Mouse (Mus musculus) forebrain, embryonic 11.5 days (tissue): ENCODE data around the gene Zfp609. TPM values are rescaled to one million over a fixed set of nuclear protein-coding genes. Genes with fewer than 3 reads are reported as not detected.

Experiments
- ATAC-seq: fragments of 200-750 bp; cut with Nextera tagmentation; replicated peaks from 2 replicates; pipeline ENCODE4 v1.8.0; 2017; ENCODE audit warnings: moderate TSS enrichment; ENCODE audit not compliant: low FRiP score
- DNase-seq: peaks from one replicate; pipeline ENCODE4 v3.0.0-alpha.2; 2017; ENCODE audit warnings: low spot score
- H3K27ac ChIP-seq: fragments of 300-500 bp; sonication (generic); 2 replicates; pipeline ENCODE4 v1.5.1; 2014; ENCODE audit warnings: low read depth, low read length
- H3K27me3 ChIP-seq: fragments of 300-500 bp; sonication (generic); 2 replicates; pipeline ENCODE4 v1.6.1; 2014; ENCODE audit warnings: mild to moderate bottlenecking, low read length, mixed read lengths; ENCODE audit not compliant: control insufficient read depth, insufficient read depth
- H3K36me3 ChIP-seq: fragments of 300-500 bp; sonication (generic); 2 replicates; pipeline ENCODE4 v1.6.1; 2014; ENCODE audit warnings: mild to moderate bottlenecking, low read length, moderate library complexity, mixed read lengths; ENCODE audit not compliant: control insufficient read depth, insufficient read depth
- H3K4me1 ChIP-seq: fragments of 300-500 bp; sonication (generic); replicated peaks from 2 replicates; pipeline ENCODE4 v1.6.1; 2014; ENCODE audit warnings: low read length, mixed read lengths; ENCODE audit not compliant: control insufficient read depth, insufficient read depth
- H3K4me2 ChIP-seq: fragments of 300-500 bp; sonication (generic); 2 replicates; pipeline ENCODE4 v1.6.1; 2014; ENCODE audit warnings: low read depth, mild to moderate bottlenecking, low read length, moderate library complexity, mixed read lengths; ENCODE audit not compliant: severe bottlenecking
- H3K4me3 ChIP-seq: fragments of 300-500 bp; sonication (generic); 2 replicates; pipeline ENCODE4 v1.5.1; 2014; ENCODE audit warnings: low read depth, low read length
- H3K9ac ChIP-seq: fragments of 300-500 bp; sonication (generic); 2 replicates; pipeline ENCODE4 v1.6.1; 2014; ENCODE audit warnings: low read length
- H3K9me3 ChIP-seq: fragments of 300-500 bp; sonication (generic); 2 replicates; pipeline ENCODE4 v1.6.1; 2016; ENCODE audit warnings: low read length, mixed read lengths; ENCODE audit not compliant: control insufficient read depth
- WGBS: fragments of 180-500 bp; shearing (Covaris S2); extraction: QIAGEN DNeasy Blood & Tissue Kit; methylation state at CpG from one replicate; pipeline ENCODE4 v1.1.7; 2014; 5-methylcytosine and 5-hydroxymethylcytosine counted together
- polyA plus RNA-seq: library from polyadenylated mRNA; unstranded; fragments of >200 nt; fragmentation: Nextera tagmentation; extraction: Ambion mirVana; gene quantifications from 2 replicates; pipeline ENCODE4 v1.2.1, GENCODE M21; 2014

Gene Zfp609
- polyA plus RNA-seq, 1 experiment from 2014 or later = 12.9 TPM

GRCm38 (mm10) chr9:65807251-65807650 is 20.1 kb downstream of the Zfp609 start:
- no peaks in the 10 kb centered on the region; the same call in 1 of the 2 replicates for H3K4me1 ChIP-seq
- DNase-seq (no peak), ATAC-seq (no peak)
- H3K36me3 ChIP-seq = no peaks in the 10 kb centered on the region
- no peak overlapping the region for H3K9ac ChIP-seq
- WGBS = 69% methylated on average over 5 of the region's 5 CpGs
- H3K27me3 ChIP-seq = no peaks in the 10 kb centered on the region
- H3K9me3 ChIP-seq = no peaks in the 10 kb centered on the region
- H3K4me3 ChIP-seq = no peak overlapping the region
- H3K4me2 ChIP-seq = no peak overlapping the region
- H3K27ac ChIP-seq = no peak overlapping the region

DNA sequence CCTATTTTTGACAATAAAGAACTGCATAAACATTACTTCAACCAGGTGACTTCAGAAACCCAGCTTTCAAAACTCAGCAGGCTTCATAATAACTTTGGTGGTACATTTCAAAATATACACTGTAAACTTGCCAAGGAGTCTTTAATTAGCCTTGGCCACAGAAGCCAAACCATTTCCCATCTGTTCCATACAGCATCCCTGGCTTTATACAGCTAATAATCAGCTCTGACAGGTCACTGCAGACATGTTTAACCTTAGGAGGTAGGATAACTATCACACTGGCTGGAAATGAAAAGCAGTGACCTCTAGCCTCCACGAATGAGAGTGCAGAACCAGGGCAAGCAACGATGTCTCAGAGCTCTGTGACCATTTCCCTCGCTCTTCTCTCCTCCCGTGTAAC is 27.6 kb downstream of the Zfp609 start:
- no peak overlapping the region for H3K27ac ChIP-seq
- H3K36me3 ChIP-seq = no peaks in the 10 kb centered on the region; the same call in 1 of the 2 replicates
- ATAC-seq (no peak), DNase-seq (no peak)
- H3K4me2 ChIP-seq = no peak overlapping the region
- H3K27me3 ChIP-seq = no peaks in the 10 kb centered on the region
- no peaks in the 10 kb centered on the region for H3K9me3 ChIP-seq
- no peaks in the 10 kb centered on the region; the same call in 1 of the 2 replicates for H3K4me1 ChIP-seq
- 87% methylated on average over 4 of the region's 4 CpGs for WGBS
- no peak overlapping the region for H3K9ac ChIP-seq
- no peak overlapping the region for H3K4me3 ChIP-seq

GRCm38 (mm10) chr9:65795651-65796050 is 31.7 kb downstream of the Zfp609 start:
- no peak for DNase-seq

DNA sequence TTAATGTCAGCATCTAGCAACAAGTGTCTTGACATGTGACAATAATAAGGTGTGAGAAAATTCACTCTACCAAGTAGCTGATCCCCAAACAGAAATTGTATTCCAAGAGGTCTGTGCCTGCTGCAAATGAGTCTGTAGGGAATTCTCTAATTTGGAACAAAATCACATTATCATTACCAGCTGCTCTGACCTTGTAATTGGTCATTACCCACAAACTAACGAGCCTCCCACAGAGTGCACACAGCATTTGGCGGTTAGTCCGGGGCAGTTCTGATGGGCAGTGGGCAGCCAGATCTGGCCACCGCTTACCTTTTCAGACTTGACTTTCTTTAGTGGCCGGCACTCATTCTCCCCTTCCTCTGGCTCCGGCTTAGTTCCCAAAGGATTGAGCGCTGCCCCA is 33.1 kb downstream of the Zfp609 start:
- no peaks in the 10 kb centered on the region for H3K4me1 ChIP-seq
- H3K4me2 ChIP-seq = no peak overlapping the region
- no peaks in the 10 kb centered on the region for H3K27me3 ChIP-seq
- no peak overlapping the region for H3K4me3 ChIP-seq
- no peak overlapping the region for H3K9ac ChIP-seq
- H3K9me3 ChIP-seq = no peaks in the 10 kb centered on the region
- 55% methylated on average over 7 of the region's 7 CpGs for WGBS
- ATAC-seq = no peak
- H3K36me3 ChIP-seq = no peaks in the 10 kb centered on the region; the same call in 1 of the 2 replicates
- no peak overlapping the region for H3K27ac ChIP-seq
- no peak for DNase-seq

More at GRCm38 (mm10) chr9:65795651-65796050, 31.7 kb downstream of the Zfp609 start:
- no peak overlapping the region for H3K4me3 ChIP-seq
- no peaks in the 10 kb centered on the region for H3K9me3 ChIP-seq
- no peak for ATAC-seq
- no peak overlapping the region for H3K4me2 ChIP-seq
- H3K27me3 ChIP-seq = no peaks in the 10 kb centered on the region
- no peaks in the 10 kb centered on the region for H3K4me1 ChIP-seq
- H3K27ac ChIP-seq = no peak overlapping the region
- 91% methylated on average over 2 of the region's 2 CpGs for whole genome bisulfite sequencing
- H3K9ac ChIP-seq = no peak overlapping the region
- H3K36me3 ChIP-seq = no peaks in the 10 kb centered on the region; the same call in 1 of the 2 replicates

- Histone ChIP-seq H3K4me1 (no peaks in the 10 kb centered on the region), H3K27me3 (no peaks in the 10 kb centered on the region), H3K27ac (no peak overlapping the region), H3K9me3 (no peaks in the 10 kb centered on the region), H3K4me2 (no peak overlapping the region), H3K4me3 (no peak overlapping the region), H3K36me3 (no peaks in the 10 kb centered on the region; the same call in 1 of the 2 replicates), H3K9ac (no peak overlapping the region)
- DNase-seq = no peak
- ATAC-seq = no peak
- WGBS = 91% methylated on average over 3 of the region's 3 CpGs
These were observed 33.9 kb downstream of the Zfp609 start for GRCm38 (mm10) chr9:65793506-65793905.

DNA sequence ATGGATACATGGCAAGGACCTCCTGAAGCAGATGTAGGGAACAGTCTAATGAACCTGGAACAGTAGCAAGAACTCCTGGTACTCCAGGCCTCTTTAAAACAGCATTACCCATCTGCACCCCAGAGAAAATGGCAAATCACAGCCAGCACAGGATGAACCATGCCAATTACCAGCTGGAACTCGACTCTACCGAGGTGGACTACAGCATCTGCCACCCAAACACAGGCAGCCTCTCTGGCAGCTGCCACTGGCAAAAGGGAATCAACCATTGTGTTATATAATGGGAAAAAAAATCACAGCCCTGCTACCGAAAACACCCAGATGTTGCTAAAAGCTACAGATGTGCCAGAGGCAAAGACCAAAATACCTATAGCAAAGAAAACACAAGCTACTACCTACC is 34.3 kb downstream of the Zfp609 start:
- Histone ChIP-seq H3K27ac (no peak overlapping the region), H3K4me2 (no peak overlapping the region), H3K9ac (no peak overlapping the region), H3K4me3 (no peak overlapping the region), H3K36me3 (no peaks in the 10 kb centered on the region; the same call in 1 of the 2 replicates), H3K9me3 (no peaks in the 10 kb centered on the region), H3K27me3 (no peaks in the 10 kb centered on the region), H3K4me1 (no peaks in the 10 kb centered on the region)
- 84% methylated on average over 3 of the region's 3 CpGs for WGBS
- no peak for DNase-seq
- no peak for ATAC-seq

- H3K9ac ChIP-seq = no peak overlapping the region
- ATAC-seq (no peak), DNase-seq (no peak)
- no peaks in the 10 kb centered on the region for H3K9me3 ChIP-seq
- H3K4me1 ChIP-seq = peaks cover 3% of the 10 kb centered on the region; the same call in 1 of the 2 replicates
- H3K4me2 ChIP-seq = no peak overlapping the region
- H3K4me3 ChIP-seq = no peak overlapping the region
- no peaks in the 10 kb centered on the region; the same call in 1 of the 2 replicates for H3K36me3 ChIP-seq
- no peaks in the 10 kb centered on the region for H3K27me3 ChIP-seq
- H3K27ac ChIP-seq = no peak overlapping the region
These were observed 35.5 kb downstream of the Zfp609 start for GRCm38 (mm10) chr9:65791846-65792245.

- DNase-seq (no peak), ATAC-seq (no peak)
- Histone ChIP-seq H3K36me3 (no peaks in the 10 kb centered on the region; the same call in 1 of the 2 replicates), H3K4me3 (no peak overlapping the region), H3K27me3 (no peaks in the 10 kb centered on the region), H3K27ac (no peak overlapping the region), H3K4me2 (no peak overlapping the region), H3K9me3 (no peaks in the 10 kb centered on the region), H3K9ac (no peak overlapping the region), H3K4me1 (peaks cover 3% of the 10 kb centered on the region; the same call in 1 of the 2 replicates)
- WGBS = 97% methylated on average over 4 of the region's 4 CpGs
These were observed 36.3 kb downstream of the Zfp609 start for GRCm38 (mm10) chr9:65791106-65791505.

DNA sequence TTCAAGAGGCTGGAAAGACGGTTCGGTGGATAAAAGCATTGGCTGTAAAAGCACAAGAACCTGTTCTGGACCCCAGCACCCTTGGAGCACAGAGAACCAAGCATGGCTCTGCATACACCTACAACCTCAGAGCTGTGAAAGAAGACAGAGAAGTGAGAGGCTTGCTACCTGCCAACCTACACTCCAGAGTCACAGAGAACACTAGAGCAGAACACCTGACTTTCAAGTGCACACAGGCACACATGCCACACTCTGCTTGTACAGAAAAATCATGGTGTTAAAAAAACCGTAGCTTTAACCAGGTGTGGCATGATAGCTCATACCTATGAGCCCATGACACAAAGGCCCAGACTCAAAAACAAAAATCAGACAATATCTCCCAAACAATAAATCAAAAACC is 37.6 kb downstream of the Zfp609 start:
- ATAC-seq (no peak), DNase-seq (no peak)
- no peaks in the 10 kb centered on the region for H3K36me3 ChIP-seq
- no peak overlapping the region for H3K4me3 ChIP-seq
- no peaks in the 10 kb centered on the region for H3K27me3 ChIP-seq
- WGBS = 98% methylated on average over 3 of the region's 3 CpGs
- peaks cover 3% of the 10 kb centered on the region; the same call in 1 of the 2 replicates for H3K4me1 ChIP-seq
- H3K4me2 ChIP-seq = no peak overlapping the region
- no peak overlapping the region for H3K9ac ChIP-seq
- H3K27ac ChIP-seq = no peak overlapping the region
- no peaks in the 10 kb centered on the region for H3K9me3 ChIP-seq
